ENCODE assay signal across 19 mouse cellular contexts in genomic region chr2:39400336-39400735, GRCm38 (mm10).
DNase-seq lines count a peak whose midpoint lies in the region; ATAC-seq lines count a peak whose summit lies in the region.
"Had no signal": no experiment of that assay in that cellular context is flagged by ENCODE, and none has a peak within 500 bp of the region (broad histone marks: within the 10 kb centered on the region; RNA-seq: fewer than 3 reads in every experiment).

No protein-coding gene starts in this region.

- no peak overlapping the region for H3K4me2 ChIP-seq in forebrain, embryonic 14.5 days (ENCODE audit: low read length)
- H3K4me2 ChIP-seq in forebrain, embryonic 11.5 days (ENCODE audit: low read depth, low read length, severe bottlenecking), result no peak overlapping the region
- H3K4me2 ChIP-seq in hindbrain, embryonic 16.5 days (ENCODE audit: low read length), result no peak overlapping the region
- no peak overlapping the region for H3K4me2 ChIP-seq in hindbrain, embryonic 12.5 days (replicated peaks)
- H3K4me2 ChIP-seq: heart, embryonic 13.5 days; midbrain, embryonic 11.5 days had no signal

- WGBS in forebrain, embryonic 14.5 days, result 66% methylated on average over 2 of the region's 2 CpGs
- 78% methylated on average over 2 of the region's 2 CpGs for WGBS in forebrain, embryonic 11.5 days
- 43% methylated on average over 2 of the region's 2 CpGs for WGBS in hindbrain, embryonic 16.5 days
- 62% methylated on average over 2 of the region's 2 CpGs for WGBS in hindbrain, embryonic 12.5 days
- 47% methylated on average over 2 of the region's 2 CpGs for WGBS in embryonic facial prominence, embryonic 10.5 days

- no peak overlapping the region for H3K4me3 ChIP-seq in forebrain, embryonic 14.5 days (ENCODE audit: low read depth, low read length)
- no peak overlapping the region for H3K4me3 ChIP-seq in forebrain, embryonic 11.5 days (ENCODE audit: low read depth, low read length)
- no peak overlapping the region for H3K4me3 ChIP-seq in hindbrain, embryonic 16.5 days (ENCODE audit: low read length)
- no peak overlapping the region for H3K4me3 ChIP-seq in hindbrain, embryonic 12.5 days
- H3K4me3 ChIP-seq in embryonic facial prominence, embryonic 10.5 days, result no peak overlapping the region
- H3K4me3 ChIP-seq: heart, embryonic 13.5 days had no signal

- H3K36me3 ChIP-seq in forebrain, embryonic 14.5 days (ENCODE audit: control insufficient read depth, insufficient read depth, low read length), result no peaks in the 10 kb centered on the region
- no peaks in the 10 kb centered on the region for H3K36me3 ChIP-seq in forebrain, embryonic 11.5 days (ENCODE audit: control insufficient read depth, insufficient read depth, low read length)
- H3K36me3 ChIP-seq in hindbrain, embryonic 16.5 days (ENCODE audit: control insufficient read depth, insufficient read depth, low read length), result no peaks in the 10 kb centered on the region
- H3K36me3 ChIP-seq in hindbrain, embryonic 12.5 days, result no peaks in the 10 kb centered on the region
- no peaks in the 10 kb centered on the region for H3K36me3 ChIP-seq in embryonic facial prominence, embryonic 10.5 days (replicated peaks)
- H3K36me3 ChIP-seq: heart, embryonic 13.5 days had no signal

- DNase-seq in forebrain, embryonic 14.5 days (ENCODE audit: low spot score), result peak; percentile 16
- DNase-seq in forebrain, embryonic 11.5 days (ENCODE audit: low spot score), result no peak
- DNase-seq in left cerebral cortex, postnatal 4 days, result peak; percentile 13
- DNase-seq in left cerebral cortex, postnatal 25 days (ENCODE audit: low spot score in 2 of 2), result no peak
- peak; percentile 11 for DNase-seq in embryonic facial prominence, embryonic 10.5 days (ENCODE audit: low spot score)
- no peak for DNase-seq in left cerebral cortex, postnatal 36 days (ENCODE audit: low spot score in 2 of 2)
- DNase-seq: adrenal gland, postnatal 10 days; cerebellum, adult 18-20 months; gastrocnemius, postnatal 10 days; kidney, postnatal 25 days; liver; liver, postnatal 0 days; thymus, postnatal 14 days had no signal

- H3K27me3 ChIP-seq in forebrain, embryonic 14.5 days (replicated peaks; ENCODE audit: control insufficient read depth, insufficient read depth, low read length), result no peaks in the 10 kb centered on the region
- H3K27me3 ChIP-seq in forebrain, embryonic 11.5 days (ENCODE audit: control insufficient read depth, insufficient read depth, low read length), result no peaks in the 10 kb centered on the region
- no peaks in the 10 kb centered on the region for H3K27me3 ChIP-seq in hindbrain, embryonic 16.5 days (replicated peaks; ENCODE audit: control insufficient read depth, insufficient read depth, low read length)
- H3K27me3 ChIP-seq in hindbrain, embryonic 12.5 days, result no peaks in the 10 kb centered on the region
- no peaks in the 10 kb centered on the region for H3K27me3 ChIP-seq in embryonic facial prominence, embryonic 10.5 days (replicated peaks; ENCODE audit: low read depth, poor library complexity, severe bottlenecking)
- H3K27me3 ChIP-seq: heart, embryonic 13.5 days had no signal

- intact Hi-C loops in left cerebral cortex, postnatal 4 days (cut with DNase I), result no loop called here
- intact Hi-C loops in left cerebral cortex, postnatal 25 days (cut with DNase I), result no loop called here
- intact Hi-C loops in left cerebral cortex, postnatal 36 days (cut with DNase I), result no loop called here

- H3K9me3 ChIP-seq in forebrain, embryonic 14.5 days (replicated peaks; ENCODE audit: control insufficient read depth, low read length), result no peaks in the 10 kb centered on the region
- no peaks in the 10 kb centered on the region for H3K9me3 ChIP-seq in forebrain, embryonic 11.5 days (ENCODE audit: control insufficient read depth, low read length)
- no peaks in the 10 kb centered on the region for H3K9me3 ChIP-seq in hindbrain, embryonic 16.5 days (ENCODE audit: control insufficient read depth, low read length)
- no peaks in the 10 kb centered on the region for H3K9me3 ChIP-seq in hindbrain, embryonic 12.5 days (replicated peaks)
- no peaks in the 10 kb centered on the region for H3K9me3 ChIP-seq in embryonic facial prominence, embryonic 10.5 days
- H3K9me3 ChIP-seq: heart, embryonic 13.5 days had no signal

- H3K27ac ChIP-seq in forebrain, embryonic 14.5 days (ENCODE audit: low read depth, low read length), result no peak overlapping the region
- H3K27ac ChIP-seq in forebrain, embryonic 11.5 days (ENCODE audit: low read depth, low read length), result no peak overlapping the region
- H3K27ac ChIP-seq in hindbrain, embryonic 16.5 days (ENCODE audit: low read depth, low read length), result no peak overlapping the region
- H3K27ac ChIP-seq in hindbrain, embryonic 12.5 days, result no peak overlapping the region
- no peak overlapping the region for H3K27ac ChIP-seq in embryonic facial prominence, embryonic 10.5 days (replicated peaks)
- H3K27ac ChIP-seq: heart, embryonic 13.5 days; macrophage had no signal

- no peak for ATAC-seq in forebrain, embryonic 14.5 days
- no peak for ATAC-seq in forebrain, embryonic 11.5 days (replicated peaks; ENCODE audit: low FRiP score)
- ATAC-seq in hindbrain, embryonic 16.5 days, result peak; percentile 64; the same call in 1 of the 2 replicates
- ATAC-seq in hindbrain, embryonic 12.5 days (ENCODE audit: low FRiP score), result no peak
- ATAC-seq: forebrain, embryonic 16.5 days; liver, postnatal 0 days had no signal

- H3K9ac ChIP-seq in forebrain, embryonic 14.5 days (ENCODE audit: low read length), result no peak overlapping the region
- no peak overlapping the region for H3K9ac ChIP-seq in forebrain, embryonic 11.5 days (ENCODE audit: low read length)
- H3K9ac ChIP-seq in hindbrain, embryonic 16.5 days (ENCODE audit: low read depth, low read length), result no peak overlapping the region
- H3K9ac ChIP-seq in hindbrain, embryonic 12.5 days, result no peak overlapping the region
- H3K9ac ChIP-seq: heart, embryonic 13.5 days; liver, postnatal 0 days had no signal

- no peaks in the 10 kb centered on the region for H3K4me1 ChIP-seq in forebrain, embryonic 14.5 days (ENCODE audit: control insufficient read depth, insufficient read depth, low read length)
- H3K4me1 ChIP-seq in forebrain, embryonic 11.5 days (replicated peaks; ENCODE audit: control insufficient read depth, insufficient read depth, low read length), result no peaks in the 10 kb centered on the region
- no peaks in the 10 kb centered on the region for H3K4me1 ChIP-seq in hindbrain, embryonic 16.5 days (ENCODE audit: control insufficient read depth, insufficient read depth, low read depth, low read length)
- H3K4me1 ChIP-seq in hindbrain, embryonic 12.5 days, result no peaks in the 10 kb centered on the region
- H3K4me1 ChIP-seq in embryonic facial prominence, embryonic 10.5 days, result no peaks in the 10 kb centered on the region
- H3K4me1 ChIP-seq: heart, embryonic 13.5 days had no signal

Comparison
In these comparisons a context has a peak if more than half of its experiments do, and no peak if none do; other contexts are left out.
1. DNase-seq: peak in forebrain, embryonic 14.5 days (single experiment), left cerebral cortex, postnatal 4 days (single experiment) and embryonic facial prominence, embryonic 10.5 days (single experiment); none in forebrain, embryonic 11.5 days (single experiment), left cerebral cortex, postnatal 25 days (0 of 2) and left cerebral cortex, postnatal 36 days (0 of 2).